Mouse (Mus musculus) lung, postnatal 0 days (tissue): ENCODE measurements around the gene Vps52.
A peak's percentile ranks its signal among the peaks of the same experiment; 100 is the strongest.

Experiments used
- CTCF ChIP-seq: IDR thresholded peaks from 2 replicates; pipeline ENCODE4 v1.5.1; 2016; ENCODE audit warnings: antibody characterized with exemption, mild to moderate bottlenecking
- EP300 ChIP-seq: IDR thresholded peaks from 2 replicates; pipeline ENCODE4 v1.6.1; 2016; ENCODE audit warnings: antibody characterized with exemption, mild to moderate bottlenecking, control low read depth

DNA sequence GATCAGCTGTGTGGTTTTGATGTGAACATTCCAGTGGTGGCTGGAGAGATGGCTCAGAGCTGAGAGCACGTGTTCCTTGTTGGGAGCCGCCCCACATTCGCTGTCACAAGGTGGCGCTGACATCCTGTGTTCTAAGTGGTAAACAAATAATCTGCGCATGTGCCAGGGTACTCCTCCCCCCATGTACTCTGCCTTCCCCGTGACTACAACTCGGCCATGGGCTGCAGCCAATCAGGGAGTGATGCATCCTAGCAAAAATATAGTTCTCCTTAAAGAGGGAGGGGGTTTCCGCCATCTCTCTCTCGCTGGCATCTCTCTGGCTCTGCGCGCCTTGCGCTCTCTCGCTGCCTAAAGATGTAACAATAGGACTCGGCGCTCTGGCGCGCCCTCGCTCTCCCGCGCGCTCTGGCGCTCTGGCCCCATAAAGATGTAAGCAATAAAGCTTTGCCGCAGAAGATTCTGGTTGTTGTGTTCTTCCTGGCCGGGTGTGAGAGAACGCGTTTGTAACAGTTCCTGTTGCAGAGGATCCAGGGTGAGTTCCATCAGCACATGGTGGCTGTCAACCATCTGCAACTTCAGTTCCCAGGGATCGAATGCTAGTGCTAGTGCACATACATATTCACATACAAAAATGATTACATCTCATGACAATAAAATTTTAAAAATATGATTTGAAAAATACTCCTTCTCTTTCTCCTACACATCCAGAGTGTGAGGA lies 25.7 kb downstream of the Vps52 start:
- TF ChIP-seq CTCF (peak; percentile 60), EP300 (peak; percentile 24; the same call in 1 of the 2 replicates)
